Mouse (Mus musculus) kidney, adult 2 months (tissue): ENCODE results near the gene A830018L16Rik.
"Not testable (repeated sequence)": the region's sequence is repeated elsewhere in the genome, so short reads cannot be mapped to it uniquely, and the experiment has no call there.

ENCODE experiments used
- CTCF ChIP-seq: fragments of 200-500 bp; conservative IDR thresholded peaks from 2 replicates; pipeline ENCODE4 v1.5.1; 2011; ENCODE audit warnings: low read depth, mild to moderate bottlenecking, control low read depth, low read length, moderate library complexity, mixed read lengths; ENCODE audit not compliant: insufficient read depth, insufficient read length
- POLR2A ChIP-seq: fragments of 200-500 bp; IDR thresholded peaks from one replicate; pipeline ENCODE4 v1.6.1; 2011; ENCODE audit warnings: low read depth, low read length, control low read depth

GRCm38 (mm10) chr1:11549810-11550209 lies 135.9 kb downstream of the A830018L16Rik start:
- not testable (repeated sequence) for TF ChIP-seq POLR2A, CTCF
